Mouse (Mus musculus): ENCODE results near the gene Foxj1. TPM values are rescaled to one million over a fixed set of nuclear protein-coding genes. Genes with fewer than 3 reads are reported as not detected.

Foxj1 gene
- polyA plus RNA-seq, 1 experiment, result not detected

- Histone ChIP-seq H3K4me1 (ENCODE audit: control insufficient read depth, insufficient read depth, low read length) (0 out of 2 replicates have a peak, but pooled peaks cover 2% of the 10 kb centered on the region), H3K27ac (ENCODE audit: insufficient read depth, low read depth, low read length) (no peak overlapping the region), H3K4me3 (ENCODE audit: insufficient read depth, low read length) (no peak overlapping the region)
- TF ChIP-seq CTCF (IDR thresholded peaks at IDR 0.05; ENCODE audit: low read depth, low read length), result no peak
- TF ChIP-seq POLR2A (IDR thresholded peaks at IDR 0.05; ENCODE audit: borderline replicate concordance, low read depth, low read length), result no peak
Observed at GRCm38 (mm10) chr11:116330211-116330518, 5.0 kb downstream of the Foxj1 start.

DNA sequence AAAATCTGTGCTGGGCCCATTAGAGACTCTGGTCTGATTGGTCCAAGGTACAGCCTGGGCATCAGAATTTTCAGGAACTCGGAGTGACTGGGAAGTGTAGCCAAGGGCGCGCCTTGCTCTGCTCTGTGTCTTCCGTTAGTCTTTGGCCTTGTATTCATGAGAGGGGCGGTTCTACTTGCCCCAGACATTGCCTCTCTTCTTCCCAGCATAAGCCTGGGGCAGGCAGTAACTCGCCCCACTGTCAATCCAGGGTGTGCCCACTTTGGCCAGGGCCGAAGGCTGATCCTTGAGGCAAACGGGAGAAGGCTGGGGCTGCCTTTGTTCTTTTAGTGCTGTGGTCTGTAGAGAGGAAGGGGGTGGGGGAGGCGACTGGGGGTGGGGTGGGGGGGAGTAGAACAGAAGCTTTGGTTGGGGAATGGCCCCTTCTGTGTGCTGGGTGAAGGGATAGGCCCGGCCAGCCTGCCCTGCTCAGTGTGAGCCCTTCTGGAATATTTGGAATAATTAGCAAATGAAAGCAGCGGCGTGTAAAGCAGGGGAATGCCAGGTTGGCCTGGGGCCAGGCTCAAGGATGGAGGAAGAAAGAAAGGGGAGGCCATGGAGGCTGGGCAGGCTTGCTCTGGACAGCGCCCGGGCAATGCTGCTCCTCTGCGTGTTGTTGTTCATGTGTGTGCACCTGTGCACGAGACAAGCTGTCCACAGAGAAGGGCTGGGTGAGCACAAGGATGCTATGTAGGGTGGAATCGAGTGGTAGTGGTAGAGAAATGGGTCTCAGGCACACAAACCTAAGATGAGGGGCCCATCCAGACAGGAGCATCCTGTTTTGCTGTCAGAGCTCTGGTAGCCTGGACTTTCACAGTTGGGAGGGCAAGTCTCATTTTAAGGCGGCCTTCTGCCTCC, 5.6 kb downstream of the Foxj1 start:
- Histone ChIP-seq H3K4me3 (ENCODE audit: insufficient read depth, low read length) (no peak overlapping the region), H3K4me1 (ENCODE audit: control insufficient read depth, insufficient read depth, low read length) (peaks cover 4% of the 10 kb centered on the region), H3K27ac (ENCODE audit: insufficient read depth, low read depth, low read length) (no peak overlapping the region)
- TF ChIP-seq POLR2A (IDR thresholded peaks at IDR 0.05; ENCODE audit: borderline replicate concordance, low read depth, low read length) (no peak), CTCF (IDR thresholded peaks at IDR 0.05; ENCODE audit: low read depth, low read length) (no peak)

DNA sequence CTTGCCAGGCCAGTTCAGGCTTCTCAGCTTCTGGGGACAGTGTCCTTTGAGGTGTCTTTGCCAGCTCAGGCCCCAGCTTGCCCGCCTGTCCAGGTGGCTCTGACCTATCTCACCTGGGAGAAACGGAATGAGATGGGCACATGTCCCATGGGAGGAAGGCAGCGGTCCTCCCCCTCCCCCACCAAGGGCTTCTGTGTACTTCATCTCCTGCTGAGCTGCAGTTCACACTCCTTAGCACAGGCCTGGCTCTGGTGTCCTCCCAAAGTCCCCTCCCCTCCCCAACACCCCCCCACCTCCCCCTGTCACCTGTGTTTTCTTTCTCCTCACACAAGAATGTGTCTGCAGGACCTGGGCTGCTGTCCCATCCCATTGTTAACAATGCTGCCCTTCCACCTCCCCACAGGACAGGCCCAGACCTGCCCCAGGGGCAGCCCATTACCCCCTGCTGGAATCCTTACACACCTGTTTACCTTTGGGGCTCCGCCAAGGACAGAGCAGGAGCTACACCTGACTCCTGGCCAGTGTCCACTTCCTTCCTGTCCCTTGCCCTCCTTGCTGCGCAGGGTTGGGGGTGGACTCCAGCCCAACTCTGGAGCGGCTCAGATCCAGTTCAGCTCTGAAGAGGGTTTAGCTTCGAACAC, 8.1 kb downstream of the Foxj1 start:
- no peak overlapping the region for H3K4me3 ChIP-seq (ENCODE audit: insufficient read depth, low read length)
- TF ChIP-seq CTCF (IDR thresholded peaks at IDR 0.05; ENCODE audit: low read depth, low read length) (no peak), POLR2A (IDR thresholded peaks at IDR 0.05; ENCODE audit: borderline replicate concordance, low read depth, low read length) (no peak)
- no peak overlapping the region for H3K27ac ChIP-seq (ENCODE audit: insufficient read depth, low read depth, low read length)
- H3K4me1 ChIP-seq (ENCODE audit: control insufficient read depth, insufficient read depth, low read length), result peaks cover 5% of the 10 kb centered on the region

- H3K4me3 ChIP-seq (ENCODE audit: insufficient read depth, low read length), result peak overlapping the region; percentile 44
- H3K4me1 ChIP-seq (ENCODE audit: control insufficient read depth, insufficient read depth, low read length), result no peaks in the 10 kb centered on the region
- TF ChIP-seq POLR2A (IDR thresholded peaks at IDR 0.05; ENCODE audit: borderline replicate concordance, low read depth, low read length), result no peak
- peak; percentile 48; the same call in 1 of the 2 replicates for TF ChIP-seq CTCF (IDR thresholded peaks at IDR 0.05; ENCODE audit: low read depth, low read length)
- H3K27ac ChIP-seq (ENCODE audit: insufficient read depth, low read depth, low read length), result no peak overlapping the region
Observed at GRCm38 (mm10) chr11:116318719-116319659, 16.2 kb downstream of the Foxj1 start.

- Histone ChIP-seq H3K4me3 (ENCODE audit: insufficient read depth, low read length) (no peak overlapping the region), H3K27ac (ENCODE audit: insufficient read depth, low read depth, low read length) (no peak overlapping the region), H3K4me1 (ENCODE audit: control insufficient read depth, insufficient read depth, low read length) (no peaks in the 10 kb centered on the region)
- no peak for TF ChIP-seq POLR2A (IDR thresholded peaks at IDR 0.05; ENCODE audit: borderline replicate concordance, low read depth, low read length)
- no peak for TF ChIP-seq CTCF (IDR thresholded peaks at IDR 0.05; ENCODE audit: low read depth, low read length)
Observed at GRCm38 (mm10) chr11:116312359-116312758, 22.8 kb downstream of the Foxj1 start.

DNA sequence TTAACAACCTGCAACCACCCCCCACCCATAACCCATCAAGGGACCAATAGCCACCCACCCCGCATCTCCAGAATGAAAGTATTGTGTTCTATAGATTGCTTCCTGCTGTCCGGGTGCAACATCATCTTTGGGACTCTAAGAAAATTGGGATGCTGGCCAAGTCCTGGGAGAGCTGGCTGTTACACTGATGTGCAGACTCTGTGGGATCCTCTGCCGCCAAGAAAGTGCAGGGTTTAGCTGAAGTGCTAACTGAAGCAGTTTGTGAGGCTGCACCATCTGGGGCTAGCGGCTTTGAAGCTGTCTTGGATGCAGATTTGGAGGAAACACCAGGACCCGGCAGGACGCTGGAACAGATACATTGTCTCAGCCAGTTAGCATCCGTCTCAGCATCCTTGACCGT, 24.0 kb downstream of the Foxj1 start:
- TF ChIP-seq CTCF (IDR thresholded peaks at IDR 0.05; ENCODE audit: low read depth, low read length) (no peak), POLR2A (IDR thresholded peaks at IDR 0.05; ENCODE audit: borderline replicate concordance, low read depth, low read length) (no peak)
- Histone ChIP-seq H3K4me1 (ENCODE audit: control insufficient read depth, insufficient read depth, low read length) (0 out of 2 replicates have a peak, but pooled peaks cover 3% of the 10 kb centered on the region), H3K4me3 (ENCODE audit: insufficient read depth, low read length) (no peak overlapping the region), H3K27ac (ENCODE audit: insufficient read depth, low read depth, low read length) (no peak overlapping the region)

- Histone ChIP-seq H3K4me3 (ENCODE audit: insufficient read depth, low read length) (no peak overlapping the region), H3K4me1 (ENCODE audit: control insufficient read depth, insufficient read depth, low read length) (0 out of 2 replicates have a peak, but pooled peaks cover 3% of the 10 kb centered on the region), H3K27ac (ENCODE audit: insufficient read depth, low read depth, low read length) (no peak overlapping the region)
- TF ChIP-seq POLR2A (IDR thresholded peaks at IDR 0.05; ENCODE audit: borderline replicate concordance, low read depth, low read length), result no peak
- TF ChIP-seq CTCF (IDR thresholded peaks at IDR 0.05; ENCODE audit: low read depth, low read length), result no peak
Observed at GRCm38 (mm10) chr11:116309601-116310000, 25.6 kb downstream of the Foxj1 start.

DNA sequence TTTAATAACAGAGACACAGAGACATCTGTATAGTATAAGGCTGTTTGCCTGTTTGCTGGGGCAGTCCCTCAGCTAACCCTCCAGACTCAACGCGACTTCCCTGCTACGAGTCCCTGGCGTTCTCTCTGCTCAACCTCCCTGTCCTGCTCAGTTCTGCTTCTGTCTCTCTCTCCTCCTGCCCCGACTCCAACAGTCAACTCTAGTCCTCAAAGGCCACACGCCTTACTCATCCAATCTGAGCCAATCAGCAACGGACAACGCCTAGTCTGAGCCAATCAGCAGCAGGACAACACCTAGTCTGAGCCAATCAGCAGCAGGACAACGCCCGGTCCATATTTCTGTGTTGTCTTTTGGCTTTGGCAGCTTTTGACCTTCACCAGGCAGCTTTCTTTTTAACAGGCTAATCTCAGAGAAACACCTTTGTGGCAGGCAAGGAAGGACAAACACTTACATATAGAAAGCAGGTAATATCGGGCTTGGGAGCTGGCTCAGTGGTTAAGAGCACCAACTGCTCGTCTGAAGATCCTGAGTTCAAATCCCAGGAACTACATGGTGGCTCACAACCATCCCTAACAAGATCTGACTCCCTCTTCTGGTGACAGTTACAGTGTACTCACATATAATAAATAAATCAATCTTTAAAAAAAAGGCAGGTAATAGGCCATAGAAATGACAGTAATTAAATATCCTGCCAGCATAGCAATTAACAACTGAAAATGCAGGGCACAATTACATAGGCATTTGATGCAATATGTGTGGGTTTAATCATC, 27.3 kb downstream of the Foxj1 start:
- TF ChIP-seq CTCF (IDR thresholded peaks at IDR 0.05; ENCODE audit: low read depth, low read length) (no peak), POLR2A (IDR thresholded peaks at IDR 0.05; ENCODE audit: borderline replicate concordance, low read depth, low read length) (no peak)
- no peak overlapping the region for H3K4me3 ChIP-seq (ENCODE audit: insufficient read depth, low read length)
- H3K4me1 ChIP-seq (ENCODE audit: control insufficient read depth, insufficient read depth, low read length), result 0 out of 2 replicates have a peak, but pooled peaks cover 3% of the 10 kb centered on the region
- H3K27ac ChIP-seq (ENCODE audit: insufficient read depth, low read depth, low read length), result no peak overlapping the region

Measured in bone marrow macrophage, adult 2 months (primary cell).